Mouse (Mus musculus): ENCODE data around the gene Sde2. TPM values are rescaled to one million over a fixed set of nuclear protein-coding genes. Genes with fewer than 3 reads are reported as not detected.

Gene Sde2
- total RNA-seq, 2 experiments from 2014 or later, result 18.0 to 29.8 TPM

GRCm38 (mm10) chr1:180881768-180882167 is 30.8 kb downstream of the Sde2 start:
- 0 out of 2 replicates have a peak, but pooled peaks have one; percentile 24 for ATAC-seq (replicated peaks; ENCODE audit: poor library complexity, severe bottlenecking)

GRCm38 (mm10) chr1:180883731-180884130 is 32.8 kb downstream of the Sde2 start:
- no peak for ATAC-seq (replicated peaks; ENCODE audit: poor library complexity, severe bottlenecking)

- ATAC-seq (replicated peaks; ENCODE audit: poor library complexity, severe bottlenecking), result peak; percentile 80
Observed at GRCm38 (mm10) chr1:180884484-180884883, 33.6 kb downstream of the Sde2 start.

- peak; percentile 68 for ATAC-seq (replicated peaks; ENCODE audit: poor library complexity, severe bottlenecking)
Observed at GRCm38 (mm10) chr1:180888556-180889042, 37.7 kb downstream of the Sde2 start.

GRCm38 (mm10) chr1:180889172-180889571 is 38.2 kb downstream of the Sde2 start:
- ATAC-seq (replicated peaks; ENCODE audit: poor library complexity, severe bottlenecking), result no peak

GRCm38 (mm10) chr1:180889841-180890240 is 38.9 kb downstream of the Sde2 start:
- peak; percentile 52 for ATAC-seq (replicated peaks; ENCODE audit: poor library complexity, severe bottlenecking)

GRCm38 (mm10) chr1:180892808-180893207 is 41.9 kb downstream of the Sde2 start, which contains the start of gene Lefty2:
TSS of gene Lefty2 (plus strand) at chr1:180893108.
- ATAC-seq (replicated peaks; ENCODE audit: poor library complexity, severe bottlenecking), result no peak

- peak; percentile 6 for ATAC-seq (replicated peaks; ENCODE audit: poor library complexity, severe bottlenecking)
Observed at GRCm38 (mm10) chr1:180894088-180894987, 43.4 kb downstream of the Sde2 start.

- no peak for ATAC-seq (replicated peaks; ENCODE audit: poor library complexity, severe bottlenecking)
Observed at GRCm38 (mm10) chr1:180901107-180901506, 50.2 kb downstream of the Sde2 start.

GRCm38 (mm10) chr1:180902915-180903314 is 52.0 kb downstream of the Sde2 start:
- 0 out of 2 replicates have a peak, but pooled peaks have one; percentile 25 for ATAC-seq (replicated peaks; ENCODE audit: poor library complexity, severe bottlenecking)

- no peak for ATAC-seq (replicated peaks; ENCODE audit: poor library complexity, severe bottlenecking)
Observed at GRCm38 (mm10) chr1:180903666-180904038, 52.7 kb downstream of the Sde2 start.

- ATAC-seq (replicated peaks; ENCODE audit: poor library complexity, severe bottlenecking), result peak; percentile 91
Observed at GRCm38 (mm10) chr1:180904039-180904814, 53.3 kb downstream of the Sde2 start, which contains the start of gene Pycr2. TSS of gene Pycr2 (plus strand) at chr1:180904293.

- peak; percentile 65 for ATAC-seq (replicated peaks; ENCODE audit: poor library complexity, severe bottlenecking)
Observed at GRCm38 (mm10) chr1:180904815-180905080, 53.8 kb downstream of the Sde2 start.

GRCm38 (mm10) chr1:180905307-180905706 is 54.4 kb downstream of the Sde2 start:
- ATAC-seq (replicated peaks; ENCODE audit: poor library complexity, severe bottlenecking), result no peak

- no peak for ATAC-seq (replicated peaks; ENCODE audit: poor library complexity, severe bottlenecking)
Observed at GRCm38 (mm10) chr1:180905876-180906275, 54.9 kb downstream of the Sde2 start.

- no peak for ATAC-seq (replicated peaks; ENCODE audit: poor library complexity, severe bottlenecking)
Observed at GRCm38 (mm10) chr1:180906461-180907147, 55.7 kb downstream of the Sde2 start.

- ATAC-seq (replicated peaks; ENCODE audit: poor library complexity, severe bottlenecking), result 0 out of 2 replicates have a peak, but pooled peaks have one; percentile 18
Observed at GRCm38 (mm10) chr1:180911138-180911537, 60.2 kb downstream of the Sde2 start.

- ATAC-seq (replicated peaks; ENCODE audit: poor library complexity, severe bottlenecking), result peak; percentile 70
Observed at GRCm38 (mm10) chr1:180911653-180912287, 60.8 kb downstream of the Sde2 start.

GRCm38 (mm10) chr1:180912792-180913191 is 61.9 kb downstream of the Sde2 start:
- ATAC-seq (replicated peaks; ENCODE audit: poor library complexity, severe bottlenecking), result peak; percentile 36

- ATAC-seq (replicated peaks; ENCODE audit: poor library complexity, severe bottlenecking), result no peak
Observed at GRCm38 (mm10) chr1:180913797-180914196, 62.9 kb downstream of the Sde2 start.
